Mouse (Mus musculus): ENCODE data around the gene Gins2. TPM values are rescaled to one million over a fixed set of nuclear protein-coding genes. Genes with fewer than 3 reads are reported as not detected.

The Gins2 gene
- polyA plus RNA-seq, 1 experiment from 2014 or later, result 84.8 TPM

DNA sequence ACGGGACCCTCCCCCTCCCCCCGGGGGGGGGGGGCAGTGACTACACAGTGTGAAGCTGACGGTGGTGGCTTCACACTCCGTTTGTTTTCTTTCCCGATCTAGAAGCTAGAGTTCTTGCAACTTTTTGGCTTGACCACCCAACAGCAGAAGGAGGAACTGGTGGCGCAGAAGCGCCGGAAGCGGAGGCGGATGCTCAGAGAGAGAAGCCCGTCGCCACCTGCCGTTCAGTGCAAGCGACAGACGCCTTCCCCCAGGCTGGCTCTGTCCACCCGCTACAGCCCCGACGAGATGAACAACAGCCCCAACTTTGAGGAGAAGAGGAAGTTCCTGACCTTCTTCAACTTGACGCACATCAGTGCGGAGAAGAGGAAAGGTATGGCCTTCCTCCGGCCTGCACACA lies 16.6 kb downstream of the Gins2 start:
- no peaks in the 10 kb centered on the region for H3K9me3 ChIP-seq
- no peak for ATAC-seq (ENCODE audit: low FRiP score, low read depth)
- no peaks in the 10 kb centered on the region for H3K27me3 ChIP-seq
- H3K27ac ChIP-seq (replicated peaks), result no peak overlapping the region
- no peak overlapping the region for H3K4me3 ChIP-seq
- H3K36me3 ChIP-seq, result peaks cover 99% of the 10 kb centered on the region
- H3K9ac ChIP-seq (replicated peaks), result no peak overlapping the region
- peaks cover 9% of the 10 kb centered on the region for H3K4me1 ChIP-seq
- no peak overlapping the region for H3K4me2 ChIP-seq (replicated peaks)
- 83% methylated on average over 21 of the region's 21 CpGs for WGBS

DNA sequence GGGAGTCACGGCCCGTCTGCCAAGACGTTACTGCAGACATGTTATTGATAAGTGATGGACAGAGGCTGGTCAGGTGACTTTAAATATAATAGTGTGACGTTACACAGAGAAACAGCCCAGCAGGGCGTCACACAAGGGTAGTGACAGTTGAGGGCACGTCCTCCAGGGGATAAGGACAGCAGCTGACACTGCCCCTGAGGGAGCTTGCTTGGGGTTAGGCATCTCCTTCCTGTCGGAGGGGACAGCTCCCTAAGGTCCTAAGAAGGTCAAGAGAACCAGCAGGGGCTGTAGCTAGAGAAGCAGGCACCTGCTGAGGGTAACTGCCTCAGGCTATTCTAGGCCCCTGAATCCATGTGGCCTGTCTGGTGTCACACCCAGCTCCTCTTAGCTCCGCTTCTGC lies 17.5 kb downstream of the Gins2 start:
- no peak for ATAC-seq (ENCODE audit: low FRiP score, low read depth)
- WGBS, result 81% methylated on average over 8 of the region's 8 CpGs
- Histone ChIP-seq H3K4me2 (replicated peaks) (no peak overlapping the region), H3K36me3 (peaks cover 99% of the 10 kb centered on the region), H3K4me3 (no peak overlapping the region), H3K9me3 (no peaks in the 10 kb centered on the region), H3K27ac (replicated peaks) (no peak overlapping the region), H3K27me3 (no peaks in the 10 kb centered on the region), H3K4me1 (peaks cover 13% of the 10 kb centered on the region), H3K9ac (replicated peaks) (no peak overlapping the region)

DNA sequence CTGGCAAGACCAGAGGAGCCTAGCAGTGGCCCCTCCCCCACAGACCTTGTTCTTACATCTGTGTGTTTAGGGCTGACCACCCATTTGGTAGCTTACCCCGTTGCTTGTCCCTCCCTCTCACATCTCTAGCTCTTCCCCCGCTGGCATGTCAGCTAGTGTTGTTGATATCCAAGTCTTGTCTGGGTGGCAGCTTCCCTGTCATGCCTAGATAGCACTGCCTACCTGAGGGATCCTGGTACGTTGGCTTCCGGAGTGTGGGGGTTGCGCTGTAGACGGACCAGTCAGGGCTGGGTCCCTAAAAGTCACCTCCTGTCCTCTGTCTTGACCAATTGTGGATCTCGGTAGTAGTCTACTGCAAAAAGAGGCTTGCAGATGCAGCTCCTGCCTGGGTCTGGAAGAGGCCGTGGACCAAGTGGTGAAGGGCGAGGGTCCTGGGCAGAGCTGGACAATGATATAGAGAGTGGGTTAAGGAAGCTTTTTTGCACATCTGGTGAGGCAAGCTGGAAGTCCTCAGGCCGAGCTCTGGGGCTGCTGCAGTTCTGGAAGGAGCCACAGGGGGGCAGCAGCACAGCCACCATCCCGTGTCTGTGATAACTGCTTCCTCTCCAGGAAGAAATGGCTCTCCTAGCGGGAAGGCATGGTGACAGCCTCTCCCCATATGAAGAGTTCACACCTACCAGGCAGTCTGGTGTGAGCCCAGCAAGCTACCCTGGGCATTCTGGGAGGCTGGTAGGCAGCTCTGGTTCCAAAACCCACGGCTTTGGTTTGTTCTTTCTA lies 19.0 kb downstream of the Gins2 start:
- WGBS, result 63% methylated on average over 13 of the region's 13 CpGs
- no peak overlapping the region for H3K9ac ChIP-seq (replicated peaks)
- H3K27me3 ChIP-seq, result no peaks in the 10 kb centered on the region
- peaks cover 21% of the 10 kb centered on the region for H3K4me1 ChIP-seq
- ATAC-seq (ENCODE audit: low FRiP score, low read depth), result no peak
- no peaks in the 10 kb centered on the region for H3K9me3 ChIP-seq
- H3K27ac ChIP-seq (replicated peaks), result peak overlapping the region; percentile 46; the same call in 1 of the 2 replicates
- no peak overlapping the region for H3K4me2 ChIP-seq (replicated peaks)
- no peak overlapping the region for H3K4me3 ChIP-seq
- peaks cover 90% of the 10 kb centered on the region for H3K36me3 ChIP-seq

DNA sequence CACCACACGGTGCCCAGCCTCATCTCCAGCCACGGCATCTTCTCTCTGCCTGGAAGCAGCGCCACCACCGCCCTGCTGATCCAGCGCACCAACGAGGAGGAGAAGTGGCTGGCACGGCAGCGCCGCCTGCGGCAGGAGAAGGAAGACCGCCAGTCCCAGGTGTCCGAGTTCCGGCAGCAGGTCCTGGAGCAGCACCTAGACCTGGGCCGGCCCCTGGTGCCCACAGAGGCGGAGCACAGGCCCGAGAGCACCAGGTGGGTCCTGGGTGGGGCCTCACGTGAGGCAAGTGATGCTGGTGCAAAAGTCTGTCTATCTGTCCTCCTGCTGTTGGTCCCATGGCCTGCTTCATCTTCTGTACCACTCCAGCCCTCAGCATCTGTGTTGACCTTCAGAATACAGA lies 20.0 kb downstream of the Gins2 start:
- Histone ChIP-seq H3K36me3 (peaks cover 80% of the 10 kb centered on the region), H3K27ac (replicated peaks) (0 out of 2 replicates have a peak overlapping the region, but pooled peaks have one; percentile 46), H3K4me1 (peaks cover 30% of the 10 kb centered on the region), H3K4me3 (no peak overlapping the region), H3K4me2 (replicated peaks) (no peak overlapping the region), H3K9ac (replicated peaks) (no peak overlapping the region), H3K27me3 (no peaks in the 10 kb centered on the region), H3K9me3 (no peaks in the 10 kb centered on the region)
- WGBS, result 95% methylated on average over 17 of the region's 17 CpGs
- ATAC-seq (ENCODE audit: low FRiP score, low read depth), result no peak

DNA sequence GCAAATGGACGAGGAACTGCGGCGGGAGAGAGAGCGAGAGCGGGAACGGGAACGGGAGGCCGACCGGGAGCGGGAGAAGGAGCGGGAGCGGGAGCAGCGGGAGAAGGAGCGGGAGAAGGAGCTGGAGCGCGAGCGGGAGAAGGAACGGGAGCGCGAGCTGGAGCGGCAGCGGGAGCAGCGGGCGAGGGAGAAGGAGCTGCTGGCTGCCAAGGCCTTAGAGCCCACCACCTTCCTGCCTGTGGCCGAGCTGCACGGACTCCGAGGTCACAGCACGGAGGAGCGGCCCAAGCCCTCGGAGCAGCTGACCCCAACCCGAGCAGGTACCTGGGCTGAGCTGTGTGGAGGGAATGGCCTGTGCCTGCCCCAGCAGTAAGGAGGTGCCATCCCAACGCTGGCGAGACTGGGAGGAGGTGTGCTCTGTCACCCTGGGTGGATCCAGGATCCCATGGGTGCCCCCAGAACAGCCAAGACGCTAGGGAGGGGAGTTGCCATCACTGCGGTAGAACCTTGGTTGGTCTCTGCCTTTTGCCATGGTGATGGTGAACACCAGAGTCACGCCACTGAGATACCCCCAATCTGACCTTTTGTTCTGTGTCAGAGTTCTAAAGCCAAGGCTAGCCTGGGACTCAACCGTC lies 20.8 kb downstream of the Gins2 start:
- Histone ChIP-seq H3K4me1 (peaks cover 39% of the 10 kb centered on the region), H3K36me3 (peaks cover 72% of the 10 kb centered on the region)

DNA sequence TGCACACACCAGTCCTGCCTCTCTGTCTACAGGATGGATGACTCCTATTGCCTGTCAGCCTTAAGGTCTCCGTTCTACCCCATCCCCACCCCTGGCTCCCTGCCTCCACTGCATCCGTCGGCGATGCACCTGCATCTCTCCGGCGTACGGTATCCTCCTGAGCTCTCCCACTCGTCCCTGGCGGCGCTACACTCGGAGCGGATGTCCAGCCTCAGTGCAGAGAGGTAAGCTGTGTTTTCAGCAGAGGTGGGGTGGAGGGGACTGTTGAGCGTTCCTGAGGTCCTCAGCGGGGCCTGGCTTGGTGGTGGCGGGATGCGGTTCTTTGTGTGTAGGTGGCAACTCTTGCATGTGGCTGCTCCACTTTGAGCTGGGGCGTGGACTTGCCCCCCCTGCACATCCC lies 21.4 kb downstream of the Gins2 start:
- H3K27ac ChIP-seq (replicated peaks), result peak overlapping the region; percentile 2
- no peak overlapping the region for H3K4me3 ChIP-seq
- no peaks in the 10 kb centered on the region for H3K9me3 ChIP-seq
- WGBS, result 97% methylated on average over 17 of the region's 17 CpGs
- peaks cover 44% of the 10 kb centered on the region for H3K4me1 ChIP-seq
- ATAC-seq (ENCODE audit: low FRiP score, low read depth), result no peak
- H3K4me2 ChIP-seq (replicated peaks), result no peak overlapping the region
- no peak overlapping the region for H3K9ac ChIP-seq (replicated peaks)
- H3K27me3 ChIP-seq, result no peaks in the 10 kb centered on the region
- H3K36me3 ChIP-seq, result peaks cover 66% of the 10 kb centered on the region

More for the DNA sequence above, 20.8 kb downstream of the Gins2 start:
- Histone ChIP-seq H3K9me3 (no peaks in the 10 kb centered on the region), H3K4me3 (no peak overlapping the region), H3K4me2 (replicated peaks) (no peak overlapping the region), H3K9ac (replicated peaks) (no peak overlapping the region), H3K27ac (replicated peaks) (peak overlapping the region; percentile 2), H3K27me3 (no peaks in the 10 kb centered on the region)
- no peak for ATAC-seq (ENCODE audit: low FRiP score, low read depth)
- 95% methylated on average over 37 of the region's 37 CpGs for WGBS

DNA sequence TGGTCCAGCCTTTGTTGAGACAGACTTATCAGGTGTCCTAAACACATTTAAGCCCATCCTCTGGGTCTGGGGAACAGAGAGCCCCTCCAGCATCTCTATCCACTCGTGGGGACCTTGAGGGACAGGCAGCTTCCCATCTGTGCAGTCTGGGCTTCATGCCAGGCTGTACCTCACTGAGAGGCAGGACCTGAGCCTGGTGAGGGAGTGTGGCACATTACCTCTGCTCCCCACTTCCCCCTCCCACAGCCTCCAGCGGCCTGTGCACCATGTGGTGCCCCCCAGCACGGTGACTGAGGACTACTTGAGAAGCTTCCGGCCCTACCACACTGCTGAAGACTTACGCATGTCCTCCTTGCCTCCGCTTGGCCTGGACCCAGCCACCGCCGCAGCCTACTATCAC lies 22.4 kb downstream of the Gins2 start:
- H3K4me1 ChIP-seq, result peaks cover 55% of the 10 kb centered on the region
- 0 out of 2 replicates have a peak overlapping the region, but pooled peaks have one; percentile 88 for H3K27ac ChIP-seq (replicated peaks)
- ATAC-seq (ENCODE audit: low FRiP score, low read depth), result no peak
- no peaks in the 10 kb centered on the region; the same call in 1 of the 2 replicates for H3K27me3 ChIP-seq
- peaks cover 59% of the 10 kb centered on the region for H3K36me3 ChIP-seq
- 93% methylated on average over 8 of the region's 8 CpGs for WGBS
- H3K4me3 ChIP-seq, result no peak overlapping the region
- no peaks in the 10 kb centered on the region for H3K9me3 ChIP-seq
- no peak overlapping the region for H3K4me2 ChIP-seq (replicated peaks)
- H3K9ac ChIP-seq (replicated peaks), result no peak overlapping the region

DNA sequence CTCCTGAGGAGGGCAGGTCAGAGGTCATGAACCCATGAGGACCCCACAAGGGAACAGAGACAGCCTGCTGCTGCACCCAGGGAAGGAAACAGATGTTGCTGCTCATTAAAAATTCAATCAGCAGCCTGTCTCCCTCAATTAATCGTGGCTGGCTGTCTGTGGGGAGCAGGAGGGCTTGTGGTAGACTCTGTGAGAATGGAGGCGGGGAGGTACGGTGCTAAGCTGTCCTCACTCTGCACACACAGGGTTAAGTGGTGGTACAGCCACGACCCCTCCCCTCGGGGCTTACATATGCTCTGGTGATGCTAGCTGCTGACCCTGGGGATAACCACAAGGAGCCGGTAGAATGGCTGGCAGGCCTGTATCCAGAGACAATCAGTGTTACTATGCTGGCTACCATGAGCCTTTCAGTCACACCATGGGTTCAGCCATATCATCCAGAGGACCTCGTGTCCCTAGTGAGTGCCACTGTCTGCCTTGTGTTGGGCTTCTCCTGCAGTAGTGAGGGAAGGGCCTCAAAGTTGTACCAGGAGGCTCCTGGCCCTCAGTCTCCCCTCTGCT lies 23.9 kb downstream of the Gins2 start:
- 10% methylated on average over 7 of the region's 7 CpGs for WGBS
- peaks cover 46% of the 10 kb centered on the region for H3K36me3 ChIP-seq
- ATAC-seq (ENCODE audit: low FRiP score, low read depth), result peak; percentile 28
- no peak overlapping the region for H3K4me3 ChIP-seq
- no peaks in the 10 kb centered on the region for H3K9me3 ChIP-seq
- 0 out of 2 replicates have a peak overlapping the region, but pooled peaks have one; percentile 9 for H3K4me2 ChIP-seq (replicated peaks)
- H3K9ac ChIP-seq (replicated peaks), result peak overlapping the region; percentile 6; the same call in 1 of the 2 replicates
- no peaks in the 10 kb centered on the region; the same call in 1 of the 2 replicates for H3K27me3 ChIP-seq
- peak overlapping the region; percentile 88 for H3K27ac ChIP-seq (replicated peaks)
- H3K4me1 ChIP-seq, result peaks cover 66% of the 10 kb centered on the region

DNA sequence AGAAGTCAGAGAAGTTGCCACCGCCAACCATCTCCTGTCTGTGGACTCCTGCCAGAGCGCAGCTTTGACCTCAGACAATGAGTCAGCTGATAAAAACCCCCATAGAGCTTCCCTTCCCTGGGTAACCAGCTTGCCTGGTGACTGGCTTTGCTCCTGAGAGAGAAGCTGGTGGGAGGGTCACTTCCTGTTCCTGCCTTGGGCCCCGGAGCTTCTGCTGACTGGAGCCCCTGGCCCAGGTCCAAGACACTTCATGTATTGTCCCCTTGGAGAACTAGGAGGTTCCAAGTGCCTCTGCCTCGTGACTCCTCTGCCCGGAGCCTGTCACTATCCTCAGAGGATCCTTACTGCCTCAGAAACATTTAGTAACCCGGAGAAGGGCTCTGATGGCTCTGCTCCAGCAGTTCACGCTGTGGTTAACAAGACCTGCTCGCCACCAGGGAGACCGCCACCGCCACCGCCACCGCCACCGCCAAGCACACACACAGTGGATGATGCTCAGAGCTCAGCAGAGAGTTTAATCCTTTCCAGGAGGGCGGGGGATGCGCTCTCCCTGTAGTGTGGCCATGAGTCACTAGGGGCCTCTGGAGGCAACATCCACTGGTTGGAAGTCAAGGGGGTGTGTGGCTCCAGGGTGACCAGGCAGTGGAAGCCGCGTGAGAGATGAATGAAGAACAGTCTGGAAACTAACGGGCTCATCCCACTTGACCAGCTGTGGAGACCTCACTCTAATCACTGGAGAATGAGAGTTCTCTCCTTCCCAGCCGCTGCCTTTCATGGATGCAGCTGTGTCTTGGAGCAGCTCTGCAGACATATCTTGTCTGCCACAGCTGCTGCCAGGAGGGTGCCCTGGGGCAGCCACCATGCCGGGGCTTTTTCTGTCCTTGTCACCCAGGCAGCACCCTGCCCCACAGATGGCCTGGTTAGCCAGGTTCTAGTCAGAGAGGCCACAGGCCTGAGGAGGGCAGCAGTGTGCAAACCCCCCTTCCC lies 25.0 kb downstream of the Gins2 start:
- Histone ChIP-seq H3K4me1 (peaks cover 77% of the 10 kb centered on the region), H3K27me3 (no peaks in the 10 kb centered on the region; the same call in 1 of the 2 replicates), H3K9ac (replicated peaks) (no peak overlapping the region; the same call in 1 of the 2 replicates), H3K9me3 (no peaks in the 10 kb centered on the region), H3K36me3 (peaks cover 35% of the 10 kb centered on the region), H3K4me2 (replicated peaks) (peak overlapping the region; percentile 15), H3K27ac (replicated peaks) (peak overlapping the region; percentile 88), H3K4me3 (no peak overlapping the region)
- peak; percentile 46 for ATAC-seq (ENCODE audit: low FRiP score, low read depth)
- 9% methylated on average over 20 of the region's 20 CpGs for WGBS

DNA sequence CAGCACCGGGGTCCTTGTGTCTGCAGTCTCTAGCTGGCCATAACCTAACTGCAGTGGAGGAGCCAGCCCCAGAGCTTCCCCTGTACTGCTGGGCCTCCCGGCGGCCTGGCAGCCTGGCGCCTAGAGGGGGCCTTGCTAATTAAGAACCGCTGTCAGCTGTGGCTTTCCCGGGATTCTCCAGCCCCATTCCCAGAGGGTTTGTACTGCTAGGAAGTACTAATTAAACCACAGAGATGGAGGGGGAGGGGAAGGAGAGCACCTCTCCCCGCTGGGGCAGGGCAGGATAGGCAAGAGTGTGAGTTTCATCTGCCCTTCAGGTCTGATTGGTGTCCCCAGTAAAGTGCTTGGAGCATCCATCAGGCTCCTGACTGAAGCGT lies 25.8 kb downstream of the Gins2 start:
- H3K4me2 ChIP-seq (replicated peaks), result peak overlapping the region; percentile 15
- 13% methylated on average over 8 of the region's 8 CpGs for WGBS
- H3K27me3 ChIP-seq, result peaks cover 2% of the 10 kb centered on the region; the same call in 1 of the 2 replicates
- no peaks in the 10 kb centered on the region for H3K9me3 ChIP-seq
- 0 out of 2 replicates have a peak overlapping the region, but pooled peaks have one; percentile 1 for H3K9ac ChIP-seq (replicated peaks)
- peaks cover 85% of the 10 kb centered on the region for H3K4me1 ChIP-seq
- peaks cover 27% of the 10 kb centered on the region for H3K36me3 ChIP-seq
- H3K27ac ChIP-seq (replicated peaks), result peak overlapping the region; percentile 88
- peak; percentile 36 for ATAC-seq (ENCODE audit: low FRiP score, low read depth)
- no peak overlapping the region for H3K4me3 ChIP-seq

DNA sequence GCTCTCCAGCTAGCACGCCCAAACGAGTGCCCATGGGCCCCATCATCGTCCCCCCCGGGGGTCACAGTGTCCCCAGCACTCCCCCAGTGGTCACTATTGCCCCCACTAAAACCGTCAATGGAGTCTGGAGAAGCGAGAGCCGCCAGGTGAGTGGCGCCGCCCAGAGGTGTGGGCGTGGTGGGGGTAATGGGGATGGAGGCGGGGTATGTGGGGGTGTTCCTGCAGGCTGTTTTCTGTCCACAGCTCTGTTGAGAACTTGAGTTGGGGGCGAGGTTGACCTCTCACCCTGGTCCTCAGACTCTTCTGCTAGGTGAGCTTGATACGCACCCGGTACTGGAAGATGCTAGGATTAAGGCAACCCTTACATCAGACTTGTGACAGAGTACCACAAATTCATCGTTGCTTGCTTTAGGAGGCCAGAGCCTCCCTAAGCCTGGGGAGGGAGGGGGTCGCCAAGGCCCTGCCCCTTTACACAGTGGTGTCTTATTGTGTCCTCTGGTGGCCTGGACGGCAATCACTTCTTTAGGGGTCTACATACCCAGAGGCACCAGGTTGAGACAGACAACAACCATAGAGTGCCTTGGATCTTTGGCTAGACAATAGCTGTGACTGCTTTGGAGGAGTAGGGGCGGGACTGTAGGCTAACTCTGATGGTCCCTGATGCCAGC lies 26.3 kb downstream of the Gins2 start:
- Histone ChIP-seq H3K4me2 (replicated peaks) (no peak overlapping the region), H3K36me3 (peaks cover 22% of the 10 kb centered on the region), H3K4me3 (no peak overlapping the region), H3K27me3 (peaks cover 6% of the 10 kb centered on the region; the same call in 1 of the 2 replicates), H3K27ac (replicated peaks) (peak overlapping the region; percentile 88), H3K9ac (replicated peaks) (0 out of 2 replicates have a peak overlapping the region, but pooled peaks have one; percentile 1), H3K9me3 (no peaks in the 10 kb centered on the region), H3K4me1 (peaks cover 90% of the 10 kb centered on the region)
- ATAC-seq (ENCODE audit: low FRiP score, low read depth), result no peak
- WGBS, result 78% methylated on average over 18 of the region's 18 CpGs

Measured in midbrain, embryonic 12.5 days (tissue).